Mouse (Mus musculus): ENCODE results near the gene Tnrc6c.

DNA sequence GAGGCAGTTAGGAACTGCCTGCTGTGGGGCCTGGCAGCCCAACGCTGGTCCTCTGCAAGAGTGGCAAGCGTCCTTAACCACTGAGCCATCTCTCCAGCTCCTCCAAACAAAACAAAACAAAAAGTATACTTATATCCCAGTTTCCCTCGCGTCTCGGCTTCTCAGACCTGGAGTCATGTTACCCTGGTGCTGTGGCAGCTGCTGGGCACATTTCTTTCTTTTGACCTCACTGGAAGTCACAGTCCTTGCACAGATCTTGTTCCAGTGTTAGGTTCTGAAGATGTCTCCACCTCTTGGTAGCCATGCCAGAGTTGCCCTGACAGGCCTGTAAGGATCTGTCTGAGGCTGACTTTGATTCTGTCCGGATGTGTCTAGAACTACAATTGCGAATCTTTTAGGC lies 147.6 kb downstream of the Tnrc6c start:
- TF ChIP-seq POLR2A (IDR thresholded peaks at IDR 0.05; ENCODE audit: borderline replicate concordance, low read depth, low read length) (no peak), CTCF (IDR thresholded peaks at IDR 0.05; ENCODE audit: low read depth, low read length) (no peak)

All from bone marrow macrophage, adult 2 months (primary cell).